Mouse (Mus musculus) cerebellum, postnatal 36 days (tissue): Measurements from ENCODE around the gene Rdm1.
A peak's percentile ranks its signal among the peaks of the same experiment; 100 is the strongest.

ENCODE experiments used
- DNase-seq, 2 experiments: peaks; one replicate each; pipeline ENCODE4 v3.0.0; 2021 to 2022; ENCODE audit warnings: mixed read lengths in 2 of 2

Gene Rdm1

GRCm38 (mm10) chr11:101657886-101658750 is 31.1 kb downstream of the Rdm1 start:
- DNase-seq, result peak; percentile 78 to 86

- peak; percentile 54 to 69 for DNase-seq
Observed at GRCm38 (mm10) chr11:101658751-101659558, 32.0 kb downstream of the Rdm1 start.

GRCm38 (mm10) chr11:101661191-101661590 is 34.2 kb downstream of the Rdm1 start:
- no peak for DNase-seq

- no peak for DNase-seq
Observed at GRCm38 (mm10) chr11:101661786-101662185, 34.8 kb downstream of the Rdm1 start.

- no peak for DNase-seq
Observed at GRCm38 (mm10) chr11:101663229-101664027, 36.4 kb downstream of the Rdm1 start.

- peak; percentile 94 to 95 for DNase-seq
Observed at GRCm38 (mm10) chr11:101664825-101665635, 38.0 kb downstream of the Rdm1 start, which contains the start of gene Arl4d. Arl4d (plus strand) TSS chr11:101665541.

GRCm38 (mm10) chr11:101665636-101665992 is 38.6 kb downstream of the Rdm1 start:
- no peak for DNase-seq

GRCm38 (mm10) chr11:101666626-101667345 is 39.8 kb downstream of the Rdm1 start:
- peak; percentile 25 to 26 for DNase-seq

GRCm38 (mm10) chr11:101667871-101668532 is 41.0 kb downstream of the Rdm1 start:
- no peak for DNase-seq

GRCm38 (mm10) chr11:101668546-101669261 is 41.7 kb downstream of the Rdm1 start:
- no peak for DNase-seq

- DNase-seq, result no peak
Observed at GRCm38 (mm10) chr11:101670334-101670733, 43.3 kb downstream of the Rdm1 start.

GRCm38 (mm10) chr11:101671255-101671654 is 44.3 kb downstream of the Rdm1 start:
- DNase-seq, result no peak

- no peak for DNase-seq
Observed at GRCm38 (mm10) chr11:101673010-101673642, 46.1 kb downstream of the Rdm1 start.

- no peak for DNase-seq
Observed at GRCm38 (mm10) chr11:101674106-101674505, 47.1 kb downstream of the Rdm1 start.

GRCm38 (mm10) chr11:101675349-101675748 is 48.4 kb downstream of the Rdm1 start:
- DNase-seq, result no peak

GRCm38 (mm10) chr11:101677655-101678054 is 50.7 kb downstream of the Rdm1 start:
- DNase-seq, result no peak

- no peak for DNase-seq
Observed at GRCm38 (mm10) chr11:101678770-101679169, 51.8 kb downstream of the Rdm1 start.

GRCm38 (mm10) chr11:101679907-101680306 is 52.9 kb downstream of the Rdm1 start:
- no peak for DNase-seq

- no peak for DNase-seq
Observed at GRCm38 (mm10) chr11:101680634-101681325, 53.8 kb downstream of the Rdm1 start.
